Mouse (Mus musculus) bone marrow macrophage, adult 2 months (primary cell): ENCODE measurements around the gene Ywhah. TPM values are rescaled to one million over a fixed set of nuclear protein-coding genes. Genes with fewer than 3 reads are reported as not detected.

Source experiments
- H3K27ac ChIP-seq: 2 replicates; pipeline ENCODE4 v1.5.1; 2012; ENCODE audit warnings: low read depth, low read length; ENCODE audit not compliant: insufficient read depth
- H3K4me1 ChIP-seq: 2 replicates; pipeline ENCODE4 v1.6.1; 2012; ENCODE audit warnings: low read length; ENCODE audit not compliant: control insufficient read depth, insufficient read depth
- H3K4me3 ChIP-seq: 2 replicates; pipeline ENCODE4 v1.5.1; 2012; ENCODE audit warnings: mild to moderate bottlenecking, low read length, moderate library complexity; ENCODE audit not compliant: insufficient read depth
- CTCF ChIP-seq: IDR thresholded peaks from 2 replicates; pipeline ENCODE4 v1.5.1; 2012; ENCODE audit warnings: low read depth, mild to moderate bottlenecking, low read length, moderate library complexity
- POLR2A ChIP-seq: IDR thresholded peaks from 2 replicates; pipeline ENCODE4 v1.6.1; 2012; ENCODE audit warnings: mild to moderate bottlenecking, low read depth, low read length, borderline replicate concordance
- polyA plus RNA-seq: library from polyadenylated mRNA; stranded (reverse); fragments of >200 nt; gene quantifications from 2 replicates; pipeline ENCODE4 v1.2.4, GENCODE M21; 2012; ENCODE audit not compliant: missing spikeins, insufficient read depth, insufficient read length

Gene Ywhah
- polyA plus RNA-seq, 1 experiment, result 507 TPM

- peaks cover 39% of the 10 kb centered on the region for H3K4me1 ChIP-seq
- peak overlapping the region; percentile 13; the same call in 1 of the 2 replicates for H3K4me3 ChIP-seq
- peak overlapping the region; percentile 87 for H3K27ac ChIP-seq
- TF ChIP-seq POLR2A, result no peak
These were observed 8.5 kb upstream of the Ywhah start for GRCm38 (mm10) chr5:33009818-33010812.

DNA sequence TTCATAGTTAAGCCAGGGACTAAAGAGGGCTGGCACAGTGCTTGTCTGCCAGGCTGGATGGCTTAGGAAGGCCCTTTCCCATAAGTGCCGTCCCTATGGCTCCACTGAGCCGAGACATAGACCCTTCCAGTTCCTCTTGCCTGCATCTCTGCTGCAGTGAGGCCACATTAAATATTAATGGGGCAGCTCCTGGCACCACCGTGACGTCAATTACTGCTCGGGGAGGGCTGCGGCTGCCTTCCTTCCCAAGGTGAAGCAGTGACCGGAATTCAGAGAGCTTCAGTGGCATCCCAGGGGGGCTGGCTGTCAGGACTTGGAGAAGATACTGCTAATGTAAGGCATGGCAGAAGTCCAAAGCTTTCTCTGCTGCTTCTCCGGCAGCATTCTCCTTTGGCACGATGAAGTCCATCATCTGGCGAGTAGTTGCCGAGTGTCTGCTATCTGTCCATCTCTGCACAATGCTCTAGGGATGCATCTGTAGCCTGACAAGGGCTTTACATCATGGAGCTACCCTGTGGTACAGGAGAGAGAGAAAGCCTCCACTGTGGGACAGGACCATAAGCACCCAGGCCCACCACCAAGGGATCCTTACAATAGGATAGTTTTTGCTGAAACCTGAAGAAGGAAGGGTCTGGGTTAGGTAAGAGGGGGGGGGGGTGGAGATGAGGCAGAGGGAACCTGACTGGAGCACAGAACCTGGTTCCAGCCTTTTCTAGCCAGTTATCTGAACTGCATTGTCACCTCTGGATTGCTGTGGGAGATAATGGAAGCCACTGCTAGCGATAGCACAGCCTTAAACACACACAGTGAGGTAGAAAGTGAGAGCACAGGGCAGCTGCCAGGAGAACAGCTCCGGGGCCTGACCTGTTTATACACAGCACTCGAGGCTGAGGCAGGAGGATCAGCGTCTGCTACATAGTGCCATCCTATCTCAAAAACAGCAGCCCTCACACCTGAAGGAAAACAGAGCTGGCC, 7.2 kb upstream of the Ywhah start:
- no peak overlapping the region for H3K4me3 ChIP-seq
- H3K27ac ChIP-seq, result no peak overlapping the region
- TF ChIP-seq CTCF, result no peak
- TF ChIP-seq POLR2A, result no peak
- H3K4me1 ChIP-seq, result peaks cover 27% of the 10 kb centered on the region

DNA sequence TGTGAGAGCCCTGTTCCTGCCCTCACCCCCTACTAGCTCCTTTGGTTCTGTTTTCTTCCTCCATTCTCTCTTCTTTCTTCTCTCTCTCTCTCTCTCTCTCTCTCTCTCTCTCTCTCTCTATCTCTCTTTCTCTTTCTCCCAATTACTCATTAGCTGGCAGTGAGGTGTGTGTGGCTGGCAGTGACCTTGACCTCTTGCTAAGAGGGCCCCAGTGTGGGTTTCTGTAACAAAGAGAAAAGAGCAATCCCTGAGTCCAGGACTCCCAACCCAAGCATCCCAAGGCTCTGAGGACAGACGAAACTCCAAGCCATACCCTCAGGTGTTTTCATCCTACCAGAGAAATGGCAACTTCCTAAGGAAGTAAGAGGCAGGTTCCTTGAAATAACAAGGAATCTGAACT, 4.5 kb upstream of the Ywhah start:
- no peak for TF ChIP-seq CTCF
- no peak for TF ChIP-seq POLR2A
- Histone ChIP-seq H3K4me1 (peaks cover 20% of the 10 kb centered on the region), H3K27ac (no peak overlapping the region), H3K4me3 (no peak overlapping the region)

GRCm38 (mm10) chr5:33015579-33015978, 3.0 kb upstream of the Ywhah start:
- TF ChIP-seq POLR2A (no peak), CTCF (no peak)
- H3K4me1 ChIP-seq, result peaks cover 9% of the 10 kb centered on the region
- H3K27ac ChIP-seq, result no peak overlapping the region
- H3K4me3 ChIP-seq, result no peak overlapping the region

DNA sequence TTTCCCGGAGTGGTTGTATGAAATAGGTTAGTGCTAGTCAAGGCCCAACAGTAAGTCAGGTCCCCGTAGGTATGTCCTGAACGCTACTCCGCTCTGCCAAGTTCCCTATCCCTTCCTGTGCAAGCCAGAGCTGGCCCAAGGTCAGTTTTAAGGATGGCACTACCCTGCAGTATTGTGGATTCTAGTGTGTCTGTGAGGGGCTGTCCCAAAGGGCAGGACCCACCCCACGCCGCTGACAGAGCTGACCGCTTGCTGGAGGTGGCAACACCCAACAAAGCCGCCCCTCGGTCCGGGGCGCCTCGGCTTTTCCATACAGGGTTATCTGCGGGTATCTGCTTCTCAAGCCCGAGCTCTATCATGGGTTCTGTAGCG, 441 bp upstream of the Ywhah start:
- TF ChIP-seq CTCF (no peak), POLR2A (no peak)
- Histone ChIP-seq H3K27ac (peak overlapping the region; percentile 87), H3K4me1 (peaks cover 23% of the 10 kb centered on the region), H3K4me3 (peak overlapping the region; percentile 79)

- TF ChIP-seq CTCF, result 0 out of 2 replicates have a peak, but pooled peaks have one; percentile 9
- TF ChIP-seq POLR2A, result no peak
- Histone ChIP-seq H3K27ac (peak overlapping the region; percentile 94), H3K4me3 (peak overlapping the region; percentile 90), H3K4me1 (peaks cover 34% of the 10 kb centered on the region)
These were observed 808 bp downstream of the Ywhah start for GRCm38 (mm10) chr5:33019426-33019821.

DNA sequence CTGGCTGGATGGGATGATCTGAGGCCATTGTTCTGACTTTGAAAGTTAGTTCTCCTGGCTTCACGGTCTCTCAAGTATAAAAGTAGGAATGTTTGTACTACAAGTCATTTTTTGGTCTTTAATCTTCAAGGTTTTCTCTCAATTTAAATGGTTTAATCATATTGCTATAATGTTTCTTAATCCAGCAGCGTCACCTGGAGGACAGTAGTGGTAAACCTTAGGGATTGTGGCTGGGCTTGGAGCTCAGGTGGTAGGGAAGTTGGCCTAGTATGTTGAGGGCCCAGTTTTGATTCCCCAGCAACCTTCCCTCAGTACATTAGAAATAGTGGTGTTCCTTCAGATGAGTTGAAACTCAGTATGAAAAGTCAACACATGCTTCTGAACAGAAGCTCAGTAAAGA, 3.0 kb downstream of the Ywhah start:
- no peak for TF ChIP-seq POLR2A
- no peak for TF ChIP-seq CTCF
- Histone ChIP-seq H3K4me3 (no peak overlapping the region), H3K27ac (no peak overlapping the region), H3K4me1 (peaks cover 43% of the 10 kb centered on the region)

GRCm38 (mm10) chr5:33023337-33023736, 4.7 kb downstream of the Ywhah start:
- TF ChIP-seq POLR2A (no peak), CTCF (no peak)
- Histone ChIP-seq H3K4me3 (no peak overlapping the region), H3K4me1 (peaks cover 37% of the 10 kb centered on the region), H3K27ac (peak overlapping the region; percentile 52; the same call in 1 of the 2 replicates)

DNA sequence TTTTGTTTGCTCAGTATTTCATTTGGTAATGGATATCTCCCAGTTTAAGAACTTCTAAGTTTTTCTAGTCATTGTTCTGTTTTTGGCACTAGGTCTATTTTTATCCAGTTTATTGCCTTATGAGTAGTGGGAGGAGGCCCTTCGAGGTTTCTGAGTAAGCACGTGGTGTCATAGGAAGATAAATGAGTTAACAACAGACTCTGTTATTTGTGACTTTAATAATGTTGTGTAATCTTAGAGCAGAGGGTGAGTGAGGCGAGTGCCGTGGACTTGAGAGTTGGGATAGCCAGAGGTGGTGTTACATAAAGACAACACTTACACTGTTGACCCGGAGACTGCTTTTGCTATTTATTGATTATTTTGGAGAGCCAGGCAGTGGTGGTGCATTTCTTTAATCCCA, 5.9 kb downstream of the Ywhah start:
- no peak overlapping the region for H3K4me3 ChIP-seq
- peak overlapping the region; percentile 52 for H3K27ac ChIP-seq
- TF ChIP-seq POLR2A (no peak), CTCF (no peak)
- peaks cover 37% of the 10 kb centered on the region for H3K4me1 ChIP-seq
